Mouse (Mus musculus) thymus, adult 2 months (tissue): ENCODE measurements around the gene Dmwd. TPM values are rescaled to one million over a fixed set of nuclear protein-coding genes. Genes with fewer than 3 reads are reported as not detected.

Experiments
- DNase-seq: peaks from one replicate; pipeline ENCODE4 v3.0.0; 2021
- H3K27ac ChIP-seq: fragments of 200-500 bp; 2 replicates; pipeline ENCODE4 v1.5.1; 2012; ENCODE audit warnings: low read length, control low read depth; ENCODE audit not compliant: control insufficient read depth, insufficient read depth
- H3K27me3 ChIP-seq: fragments of 200-500 bp; 2 replicates; pipeline ENCODE4 v1.6.1; 2012; ENCODE audit warnings: mild to moderate bottlenecking, low read length, moderate library complexity, mixed read lengths; ENCODE audit not compliant: control insufficient read depth, insufficient read depth
- H3K36me3 ChIP-seq: fragments of 200-500 bp; 2 replicates; pipeline ENCODE4 v1.6.1; 2012; ENCODE audit warnings: mild to moderate bottlenecking, low read length, moderate library complexity; ENCODE audit not compliant: control insufficient read depth, insufficient read depth
- H3K4me1 ChIP-seq: fragments of 200-500 bp; replicated peaks from 2 replicates; pipeline ENCODE4 v1.6.1; 2012; ENCODE audit warnings: low read length; ENCODE audit not compliant: control insufficient read depth, insufficient read depth
- H3K4me3 ChIP-seq: fragments of 200-500 bp; 2 replicates; pipeline ENCODE4 v1.5.1; 2012; ENCODE audit warnings: mild to moderate bottlenecking, low read length, control low read depth, moderate library complexity; ENCODE audit not compliant: control insufficient read depth, insufficient read depth
- CTCF ChIP-seq: fragments of 200-500 bp; IDR thresholded peaks from 2 replicates; pipeline ENCODE4 v1.5.1; 2012; ENCODE audit warnings: mild to moderate bottlenecking, control low read depth, low read length, moderate library complexity, borderline replicate concordance; ENCODE audit not compliant: control insufficient read depth, poor library complexity, insufficient read depth; ENCODE audit errors: extremely low read depth
- POLR2A ChIP-seq: fragments of 200-500 bp; IDR thresholded peaks from 2 replicates; pipeline ENCODE4 v1.6.1; 2012; ENCODE audit warnings: mild to moderate bottlenecking, low read length, control low read depth, moderate library complexity; ENCODE audit not compliant: control insufficient read depth, poor library complexity, insufficient read depth; ENCODE audit errors: extremely low read depth
- WGBS: fragments of 180-500 bp; shearing (Covaris S2); methylation state at CpG from one replicate; pipeline ENCODE4 v1.1.7; 2018; 5-methylcytosine and 5-hydroxymethylcytosine counted together
- polyA plus RNA-seq: library from polyadenylated mRNA; depleted of rRNA; stranded (reverse); fragments of >200 nt; gene quantifications from 2 replicates; pipeline ENCODE4 v1.2.3, GENCODE M21; 2012; rRNA removed

Gene Dmwd
- polyA plus RNA-seq, result 50.7 and 55.6 TPM in 2 replicates

DNA sequence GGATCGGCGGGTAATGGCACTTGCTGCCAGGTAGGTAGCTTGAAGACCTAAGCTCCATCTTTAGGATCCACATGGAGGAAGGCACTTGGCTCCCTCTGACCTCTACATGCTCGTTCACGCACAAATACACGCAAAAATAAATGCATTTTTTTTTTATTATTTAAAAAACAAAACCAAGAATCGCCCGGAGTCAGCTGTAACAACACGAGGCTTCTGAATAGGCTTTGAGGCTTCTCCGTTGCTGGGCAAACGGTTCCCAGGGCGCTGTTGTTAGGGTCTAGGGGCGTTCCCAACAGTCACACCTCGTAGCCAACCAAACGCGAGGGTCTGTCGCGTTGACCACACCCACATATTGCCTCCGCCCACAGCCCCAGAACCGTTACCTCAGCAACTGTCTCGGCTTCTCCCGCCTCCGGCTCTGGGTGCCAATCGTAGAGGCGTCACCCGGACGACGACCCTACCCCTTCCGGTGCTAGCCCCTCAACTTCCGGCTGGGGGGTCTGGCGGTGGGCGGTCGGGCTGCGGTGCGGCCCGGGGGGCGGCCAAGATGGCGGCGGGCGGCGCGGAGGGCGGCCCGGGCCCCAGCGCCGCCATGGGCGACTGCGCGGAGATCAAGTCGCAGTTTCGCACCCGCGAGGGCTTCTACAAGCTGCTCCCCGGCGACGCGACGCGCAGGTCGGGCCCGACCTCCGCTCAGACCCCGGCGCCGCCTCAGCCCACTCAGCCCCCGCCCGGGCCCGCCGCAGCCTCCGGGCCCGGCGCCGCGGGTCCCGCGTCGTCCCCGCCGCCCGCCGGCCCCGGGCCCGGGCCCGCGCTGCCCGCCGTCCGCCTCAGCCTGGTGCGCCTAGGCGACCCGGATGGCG, at the start of gene Dmwd:
Gene Dmwd, plus strand, starts transcription at position 505 of the 863 bp plus-strand sequence.
- no peak for TF ChIP-seq CTCF
- 0 out of 2 replicates have a peak, but pooled peaks have one; percentile 41 for TF ChIP-seq POLR2A
- 2% methylated on average over 88 of the region's 91 CpGs for WGBS
- peaks cover 24% of the 10 kb centered on the region for H3K4me1 ChIP-seq
- no peaks in the 10 kb centered on the region for H3K36me3 ChIP-seq
- DNase-seq, result peak; percentile 87
- H3K27ac ChIP-seq, result no peak within 1 kb of the TSS
- peaks cover 11% of the 10 kb centered on the region; the same call in 1 of the 2 replicates for H3K27me3 ChIP-seq
- H3K4me3 ChIP-seq, result peak within 1 kb of the TSS; percentile 41

GRCm38 (mm10) chr7:19028067-19028466, 48.0 kb upstream of the Dmwd start:
- DNase-seq, result no peak
- no peak overlapping the region for H3K27ac ChIP-seq
- H3K4me1 ChIP-seq, result peaks cover 11% of the 10 kb centered on the region
- H3K36me3 ChIP-seq, result peaks cover 32% of the 10 kb centered on the region
- TF ChIP-seq POLR2A (no peak), CTCF (no peak)
- H3K4me3 ChIP-seq, result no peak overlapping the region
- H3K27me3 ChIP-seq, result no peaks in the 10 kb centered on the region

GRCm38 (mm10) chr7:19029084-19029653, 46.9 kb upstream of the Dmwd start:
- Histone ChIP-seq H3K27me3 (no peaks in the 10 kb centered on the region), H3K36me3 (peaks cover 35% of the 10 kb centered on the region), H3K27ac (no peak overlapping the region), H3K4me1 (peaks cover 5% of the 10 kb centered on the region), H3K4me3 (no peak overlapping the region)
- WGBS, result 73% methylated on average over 6 of the region's 6 CpGs
- peak; percentile 86 for TF ChIP-seq CTCF
- TF ChIP-seq POLR2A, result no peak
- peak; percentile 65 for DNase-seq

DNA sequence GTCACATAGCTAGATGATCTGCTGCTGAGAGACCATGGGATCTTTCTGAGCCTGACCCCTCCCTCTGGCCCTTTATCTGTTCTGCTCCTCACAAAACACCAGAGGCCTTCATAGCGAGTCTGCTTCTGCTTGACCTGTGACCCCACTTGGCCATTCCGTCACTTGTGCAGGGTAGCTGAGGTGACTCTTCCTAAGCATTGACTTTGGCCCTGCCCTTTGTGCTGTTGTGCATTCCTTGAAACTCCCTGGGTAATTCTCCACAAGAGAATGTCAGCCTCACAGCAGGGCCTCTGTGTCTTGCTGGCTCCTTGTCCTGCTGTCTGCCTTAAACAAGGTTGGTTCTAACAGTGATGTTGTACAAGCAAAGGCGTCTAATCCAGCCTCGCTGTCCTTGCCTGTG, 44.4 kb upstream of the Dmwd start:
- no peaks in the 10 kb centered on the region for H3K27me3 ChIP-seq
- H3K4me1 ChIP-seq, result no peaks in the 10 kb centered on the region
- H3K36me3 ChIP-seq, result peaks cover 51% of the 10 kb centered on the region
- no peak for DNase-seq
- no peak for TF ChIP-seq CTCF
- H3K4me3 ChIP-seq, result no peak overlapping the region
- WGBS, result 94% methylated on average over 4 of the region's 4 CpGs
- no peak overlapping the region for H3K27ac ChIP-seq

GRCm38 (mm10) chr7:19044616-19045015, 31.4 kb upstream of the Dmwd start:
- no peaks in the 10 kb centered on the region for H3K27me3 ChIP-seq
- H3K4me1 ChIP-seq, result no peaks in the 10 kb centered on the region
- DNase-seq, result no peak
- no peak overlapping the region for H3K27ac ChIP-seq
- no peak overlapping the region for H3K4me3 ChIP-seq
- H3K36me3 ChIP-seq, result peaks cover 89% of the 10 kb centered on the region
- 99% methylated on average over 6 of the region's 6 CpGs for WGBS
- TF ChIP-seq POLR2A (no peak), CTCF (no peak)

DNA sequence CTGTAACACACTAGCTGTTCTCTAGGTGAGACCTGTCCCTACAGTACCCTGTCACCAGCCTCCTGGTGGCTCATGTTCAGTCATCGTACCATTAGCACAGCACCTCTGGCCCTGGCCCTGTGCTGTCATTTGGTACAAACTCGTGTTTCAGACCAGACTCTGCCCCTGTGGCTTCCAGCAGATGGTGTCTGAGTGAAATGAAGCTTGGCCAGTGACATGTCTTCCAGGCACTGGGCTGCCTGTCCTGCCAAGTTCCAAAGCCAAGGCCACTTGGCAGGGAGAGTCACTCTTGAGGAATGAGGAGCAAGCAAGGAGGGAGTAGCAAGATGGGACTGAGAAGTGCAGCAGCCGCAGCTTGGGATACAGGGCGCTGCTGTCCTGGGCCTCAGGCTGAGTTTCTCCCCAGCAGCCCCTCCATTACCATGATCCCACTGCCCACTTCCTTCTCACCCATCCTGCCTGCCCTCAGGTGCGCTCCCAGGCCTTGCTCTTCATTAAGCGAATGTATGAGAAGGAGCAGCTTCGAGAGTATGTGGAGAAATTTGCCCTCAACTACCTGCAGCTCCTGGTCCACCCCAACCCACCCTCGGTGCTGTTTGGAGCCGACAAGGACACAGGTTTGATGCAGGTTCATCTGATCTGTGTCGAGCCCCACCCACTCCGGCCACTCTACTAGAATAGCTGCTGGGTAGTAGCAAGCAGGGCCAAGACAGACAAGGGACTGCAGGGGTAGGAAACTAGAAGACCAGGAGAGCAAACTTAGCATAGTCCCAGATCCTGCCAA, 29.5 kb upstream of the Dmwd start:
- TF ChIP-seq CTCF, result no peak
- no peak for TF ChIP-seq POLR2A

More for the DNA sequence above, 29.5 kb upstream of the Dmwd start:
- Histone ChIP-seq H3K4me3 (no peak overlapping the region), H3K27ac (no peak overlapping the region), H3K36me3 (peaks cover 79% of the 10 kb centered on the region), H3K27me3 (no peaks in the 10 kb centered on the region), H3K4me1 (no peaks in the 10 kb centered on the region)
- no peak for DNase-seq
- 97% methylated on average over 11 of the region's 11 CpGs for WGBS
